Mouse (Mus musculus) R1 (cell line): Measurements from ENCODE around the gene Zfc3h1.
A peak's percentile ranks its signal among the peaks of the same experiment; 100 is the strongest.

Experiments
- DNase-seq: peaks from one replicate; pipeline ENCODE4 v3.0.0-alpha.2; 2018; ENCODE audit warnings: low read depth, low spot score

Zfc3h1 gene

DNA sequence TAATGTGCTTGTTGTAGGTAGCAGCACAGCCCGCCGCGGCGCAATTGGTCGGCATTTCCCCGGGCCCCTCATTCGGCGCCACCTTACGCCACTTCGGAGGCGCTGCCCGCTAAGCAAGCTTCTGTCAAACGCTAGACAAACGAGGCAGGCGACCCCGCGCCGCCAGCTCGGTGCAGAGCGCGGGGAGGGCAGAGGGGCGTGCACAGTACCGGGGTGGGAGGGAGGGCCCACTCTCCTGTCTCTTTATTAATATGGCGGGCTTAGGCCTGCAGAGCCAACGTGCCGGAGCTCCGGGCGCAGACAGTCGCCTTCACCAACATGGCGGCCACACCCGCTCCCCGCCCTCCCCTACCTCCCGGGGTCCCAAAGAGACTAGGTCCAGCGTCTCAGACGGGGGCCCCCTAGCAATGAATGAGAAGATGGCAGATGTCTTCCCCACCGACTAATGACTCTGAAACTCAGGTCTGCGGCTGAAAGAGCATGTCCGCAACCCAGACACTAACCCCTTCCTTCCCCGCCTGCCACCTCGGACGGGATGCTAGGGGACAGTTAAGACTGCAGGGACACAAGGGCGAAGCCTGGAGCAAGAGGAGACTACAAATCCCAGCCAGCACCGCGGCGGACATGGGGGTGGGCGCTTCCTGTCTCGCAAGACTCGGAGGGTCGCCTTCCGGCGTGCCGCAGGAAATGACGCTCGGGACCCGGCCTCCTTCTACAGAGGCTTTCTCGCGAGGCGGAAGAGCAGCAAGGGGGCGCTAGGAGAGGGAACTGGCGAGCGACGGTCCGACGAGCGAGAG, at the start of gene Zfc3h1, which contains the start of gene Thap2:
Gene Zfc3h1, plus strand, starts transcription at position 739 of the 797 bp plus-strand sequence.
Gene Thap2, minus strand, starts transcription at position 223 of the 797 bp plus-strand sequence.
- peak; percentile 99 for DNase-seq

DNA sequence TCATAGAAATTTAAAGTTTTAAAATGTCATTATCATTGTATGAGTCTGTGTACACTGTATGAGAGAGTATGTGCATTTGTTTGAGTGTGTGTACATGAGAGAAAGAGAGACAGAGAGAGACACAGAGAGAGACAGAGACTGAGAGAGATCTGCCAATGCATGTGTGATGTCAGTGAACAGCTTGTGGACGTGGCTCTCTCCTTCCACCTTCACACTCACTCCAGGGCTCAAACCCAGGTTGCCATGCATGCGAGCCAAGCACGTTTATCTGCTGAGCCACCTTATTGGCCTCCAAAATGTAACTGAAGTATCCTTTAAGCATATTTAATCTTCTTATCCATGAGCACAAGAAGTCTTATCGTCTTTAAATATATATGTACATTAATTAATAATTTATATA, 47.9 kb upstream of the Zfc3h1 start:
- no peak for DNase-seq

DNA sequence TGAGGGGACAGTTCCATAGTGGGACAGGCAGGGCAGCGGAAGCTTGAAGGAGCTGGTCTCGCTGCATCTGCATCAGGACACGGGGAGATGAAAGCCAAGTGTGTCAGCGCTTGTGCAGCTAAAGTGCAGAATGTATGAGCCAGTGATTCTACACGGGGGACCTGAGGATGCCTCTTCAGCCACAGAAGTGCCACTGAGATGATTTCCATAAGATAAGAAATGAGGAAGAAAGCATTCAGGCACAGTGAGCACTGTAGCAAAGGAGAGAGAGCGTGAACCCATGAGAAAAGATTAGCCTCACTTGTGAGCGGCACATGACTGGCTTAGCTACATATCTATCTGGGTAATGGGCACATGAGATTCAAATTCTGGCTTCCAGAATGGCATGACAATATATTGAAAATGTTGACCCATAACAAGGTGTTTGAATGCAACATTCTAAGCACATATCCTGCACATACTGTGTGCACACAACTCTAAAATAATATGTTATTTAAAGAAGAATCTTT, 44.9 kb upstream of the Zfc3h1 start:
- no peak for DNase-seq

DNA sequence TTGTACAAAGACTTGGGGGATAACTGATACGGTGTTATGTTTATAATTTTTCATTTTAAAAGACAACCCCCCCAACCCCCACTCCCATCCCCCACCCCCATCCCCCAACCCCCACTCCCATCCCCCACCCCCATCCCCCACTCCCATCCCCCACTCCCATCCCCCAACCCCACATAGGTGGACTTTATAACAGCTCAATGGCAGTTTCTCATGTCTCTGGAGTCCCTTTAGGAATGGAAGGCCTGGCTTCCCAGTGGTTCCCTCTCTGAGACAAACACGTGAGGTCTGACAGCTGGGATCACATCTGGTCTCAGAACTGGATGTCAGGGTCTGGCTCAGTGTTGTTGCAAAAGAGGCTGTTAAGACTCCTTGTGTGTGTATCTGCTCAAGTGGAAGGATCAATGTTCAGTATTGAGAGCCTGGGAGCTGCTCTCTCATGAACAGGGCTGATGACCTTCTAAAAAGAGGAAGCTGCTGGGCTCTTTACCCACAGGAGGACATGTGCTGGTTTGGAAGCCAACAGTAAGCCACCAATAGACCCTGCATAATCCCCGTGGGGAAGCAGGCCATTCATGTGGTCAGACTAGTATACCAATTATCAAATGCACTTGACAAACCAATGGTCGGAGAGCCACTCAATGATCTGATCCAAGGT, 41.9 kb upstream of the Zfc3h1 start:
- no peak for DNase-seq

DNA sequence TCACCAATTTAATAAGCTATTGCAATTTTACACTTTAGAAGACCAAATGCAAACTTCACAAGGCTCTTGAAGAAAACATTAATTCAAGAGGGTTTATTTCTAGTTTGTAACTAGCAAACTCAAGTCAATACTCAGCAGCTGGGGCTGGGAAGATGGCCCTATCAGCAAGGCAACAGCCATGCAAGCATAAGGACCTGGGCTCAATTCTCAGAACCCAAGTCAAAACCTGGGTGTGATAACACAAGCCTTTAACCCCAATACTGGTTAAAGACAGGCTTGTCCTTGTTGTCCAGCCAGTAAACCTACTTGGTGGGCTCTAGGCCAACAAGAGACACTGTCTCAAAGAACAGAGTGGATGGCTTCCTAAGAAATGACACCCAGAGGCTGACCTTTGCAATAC, 38.3 kb upstream of the Zfc3h1 start:
- no peak for DNase-seq

DNA sequence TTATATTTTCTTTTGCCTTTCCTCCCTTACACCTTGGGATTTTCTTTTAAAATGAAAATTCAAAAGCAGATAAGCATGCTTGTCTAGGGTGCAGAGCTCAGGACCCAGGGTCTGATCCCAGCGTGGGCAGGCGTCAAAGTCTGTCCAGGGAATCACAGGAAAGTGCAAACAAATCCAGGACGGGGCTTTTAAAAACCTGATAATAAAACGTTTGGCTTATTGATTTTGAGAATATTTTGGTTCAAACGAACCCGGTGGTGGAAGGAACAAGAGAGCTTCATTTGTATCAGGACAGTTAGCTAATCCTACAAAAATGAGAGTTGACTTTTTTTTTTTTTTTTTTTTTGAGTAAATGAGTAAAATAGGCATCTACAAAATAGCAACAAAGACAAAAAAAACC, 36.6 kb upstream of the Zfc3h1 start:
- DNase-seq = no peak

DNA sequence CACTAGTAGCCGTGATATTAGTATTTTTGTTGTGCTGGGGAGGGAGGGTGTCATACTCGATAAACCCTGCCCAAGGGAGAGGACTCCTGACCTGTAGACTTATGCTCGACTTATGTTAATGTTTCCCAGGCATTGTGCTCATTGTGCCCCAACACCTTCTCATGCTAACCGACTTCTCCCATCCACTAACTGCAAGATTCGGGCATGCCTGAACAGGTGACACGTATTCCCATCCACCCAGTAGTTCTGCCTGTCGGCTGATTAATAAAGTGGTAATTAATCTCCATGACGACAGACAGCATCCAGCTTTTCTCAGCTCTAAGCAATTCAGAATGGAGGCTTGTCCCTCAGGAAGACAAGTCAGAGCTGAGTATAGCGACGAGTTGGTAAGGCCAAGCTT, 35.7 kb upstream of the Zfc3h1 start:
- DNase-seq = peak; percentile 34

DNA sequence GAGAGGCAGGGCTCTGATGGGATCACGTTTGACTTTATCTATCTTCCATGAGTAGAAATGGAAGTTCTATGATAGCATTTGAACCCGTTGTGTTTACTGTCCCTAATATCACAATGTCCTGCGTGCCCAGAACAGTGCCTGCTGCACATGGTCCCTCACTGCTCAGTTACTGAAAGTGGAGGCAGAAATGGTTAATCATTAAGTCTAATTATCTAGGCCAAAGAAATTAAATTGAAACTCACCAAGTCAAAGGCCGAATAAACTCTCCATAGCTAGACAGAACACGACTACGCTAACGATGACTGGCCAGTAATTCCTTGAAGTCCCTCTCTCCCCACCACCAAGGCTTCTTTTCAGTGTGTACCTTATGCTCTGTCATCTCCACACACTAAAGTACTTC, 35.2 kb upstream of the Zfc3h1 start:
- DNase-seq = no peak

DNA sequence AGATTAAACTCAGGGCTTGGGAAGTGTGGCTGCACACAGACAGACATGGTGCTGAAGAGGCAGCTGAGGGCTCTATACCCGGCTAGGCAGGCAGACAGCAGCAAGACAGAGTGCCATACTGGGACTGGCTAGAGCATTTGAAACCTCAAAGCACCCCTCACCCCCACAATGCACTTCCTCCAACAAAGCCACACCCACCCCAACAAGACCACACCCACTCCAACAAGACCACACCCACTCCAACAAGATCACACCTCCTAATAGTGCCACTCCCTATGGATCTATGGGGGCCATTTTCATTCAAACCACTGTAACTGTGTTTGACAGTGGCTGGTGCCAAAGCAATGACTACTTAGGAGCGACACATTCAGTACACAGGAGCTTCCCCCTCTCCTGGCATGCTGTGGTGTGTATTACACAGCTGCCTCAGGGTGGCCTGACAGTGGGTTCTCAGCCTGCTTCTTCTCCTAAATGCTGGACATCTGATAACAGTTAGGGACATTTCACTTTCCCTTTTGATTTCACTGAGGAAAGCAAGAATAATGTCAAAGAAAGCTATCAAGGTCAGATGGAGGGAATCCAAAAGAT, 33.9 kb upstream of the Zfc3h1 start:
- peak; percentile 78 for DNase-seq

DNA sequence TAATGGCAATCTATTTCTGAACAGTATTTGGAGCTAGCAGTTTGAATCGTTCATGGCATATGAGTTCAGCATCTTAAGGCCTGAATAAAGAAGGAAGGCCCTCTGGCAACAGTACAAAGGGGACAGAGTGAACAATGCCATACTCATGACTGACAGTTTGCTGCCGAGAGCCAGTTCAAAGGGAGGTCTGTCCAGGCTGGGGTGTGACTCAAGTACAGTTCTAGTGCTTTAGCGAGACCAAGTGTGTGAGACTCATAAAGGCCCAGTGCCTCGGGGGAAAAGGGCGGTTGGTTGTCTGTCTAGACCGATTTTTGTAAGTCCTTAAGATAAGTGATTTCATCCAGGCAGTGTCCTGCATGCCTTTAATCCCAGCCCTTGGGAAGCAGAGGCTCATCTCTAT, 30.2 kb upstream of the Zfc3h1 start:
- peak; percentile 29 for DNase-seq

DNA sequence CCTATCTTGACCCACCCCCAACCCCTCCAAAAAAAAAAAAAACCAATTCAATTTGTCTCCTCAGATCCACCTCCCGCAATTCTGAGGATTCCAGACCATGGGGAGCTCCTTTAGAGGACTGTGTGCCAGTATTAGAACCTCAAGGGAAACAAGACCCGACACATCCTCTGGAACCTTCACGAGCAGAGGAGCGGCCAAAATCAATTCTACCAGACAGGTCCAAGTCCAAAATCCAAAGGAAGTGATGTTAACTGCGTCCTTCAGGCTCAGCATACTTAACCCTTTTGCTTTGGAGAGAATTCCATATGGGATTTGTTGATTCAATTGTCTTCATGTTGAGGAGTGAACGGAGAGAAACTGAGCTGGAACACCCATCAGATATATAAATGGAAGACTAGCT, 29.7 kb upstream of the Zfc3h1 start:
- no peak for DNase-seq

DNA sequence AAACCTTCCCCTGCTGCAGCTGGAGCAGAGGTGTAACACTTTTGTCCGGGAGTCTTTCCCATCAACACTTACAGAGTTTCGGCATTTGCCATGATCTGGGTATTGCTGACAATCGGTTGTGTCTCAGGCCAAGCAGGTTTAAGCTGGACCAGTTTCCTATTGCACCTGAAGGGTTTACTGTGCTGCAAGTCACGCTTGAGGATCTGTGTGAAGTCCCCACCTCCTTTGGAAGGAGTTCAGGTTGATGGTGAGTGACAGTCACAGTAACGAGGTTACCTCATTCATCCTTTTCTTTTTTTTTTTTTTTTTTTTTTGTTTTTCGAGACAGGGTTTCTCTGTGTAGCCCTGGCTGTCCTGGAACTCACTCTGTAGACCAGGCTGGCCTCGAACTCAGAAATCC, 28.7 kb upstream of the Zfc3h1 start:
- no peak for DNase-seq

DNA sequence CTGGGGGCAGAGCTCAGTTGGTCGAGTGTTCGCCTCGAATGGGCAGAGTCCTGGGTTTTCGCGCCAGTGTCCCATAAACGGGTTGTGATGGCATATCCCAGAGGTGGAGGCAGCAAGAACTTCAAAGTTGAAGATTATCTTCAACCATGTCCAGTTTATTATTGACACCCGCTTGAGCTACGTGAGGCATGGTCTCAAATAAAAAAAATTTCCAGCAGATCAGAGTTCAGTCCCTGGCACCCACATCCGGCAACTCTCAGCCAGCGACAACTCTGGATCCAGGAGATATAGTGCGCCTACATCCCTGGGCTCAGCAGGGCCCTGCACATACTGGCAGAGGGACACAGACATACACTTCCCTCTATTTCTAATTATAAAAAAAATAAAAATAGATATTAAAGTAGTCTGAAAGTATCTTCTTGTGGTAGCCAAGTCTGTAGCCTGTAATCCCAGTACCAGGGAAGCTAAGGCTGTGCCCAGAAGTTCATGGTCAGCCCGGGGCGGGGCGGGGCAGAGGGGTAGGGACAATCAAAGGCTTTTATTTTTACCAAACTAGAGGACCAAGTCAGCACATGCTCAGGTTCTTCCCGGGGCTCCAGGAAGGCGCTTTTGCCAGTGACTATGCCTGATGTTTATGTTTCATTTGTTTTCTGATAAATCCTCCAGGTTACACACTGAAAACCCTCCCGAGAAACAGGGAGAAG, 26.4 kb upstream of the Zfc3h1 start:
- DNase-seq = peak; percentile 25

DNA sequence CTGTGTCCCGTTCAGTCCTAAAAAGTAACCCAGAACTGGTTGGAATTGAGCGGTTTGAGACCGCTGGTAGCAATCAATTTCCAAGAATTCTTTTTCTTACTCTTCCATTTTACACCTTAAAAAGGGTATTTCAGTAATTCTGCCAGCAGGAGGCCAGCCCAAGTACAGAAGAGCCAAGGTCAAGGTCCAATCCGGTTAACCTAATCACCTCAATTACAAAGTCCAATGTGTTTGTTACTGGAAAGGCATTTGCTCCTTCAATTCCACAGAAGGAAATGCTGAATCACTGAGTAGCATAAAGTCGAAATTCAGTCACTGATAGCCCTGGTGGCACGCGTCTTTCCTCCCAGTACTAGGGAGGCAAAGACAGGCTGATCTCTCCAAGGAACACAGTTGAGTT, 25.7 kb upstream of the Zfc3h1 start:
- peak; percentile 80 for DNase-seq

DNA sequence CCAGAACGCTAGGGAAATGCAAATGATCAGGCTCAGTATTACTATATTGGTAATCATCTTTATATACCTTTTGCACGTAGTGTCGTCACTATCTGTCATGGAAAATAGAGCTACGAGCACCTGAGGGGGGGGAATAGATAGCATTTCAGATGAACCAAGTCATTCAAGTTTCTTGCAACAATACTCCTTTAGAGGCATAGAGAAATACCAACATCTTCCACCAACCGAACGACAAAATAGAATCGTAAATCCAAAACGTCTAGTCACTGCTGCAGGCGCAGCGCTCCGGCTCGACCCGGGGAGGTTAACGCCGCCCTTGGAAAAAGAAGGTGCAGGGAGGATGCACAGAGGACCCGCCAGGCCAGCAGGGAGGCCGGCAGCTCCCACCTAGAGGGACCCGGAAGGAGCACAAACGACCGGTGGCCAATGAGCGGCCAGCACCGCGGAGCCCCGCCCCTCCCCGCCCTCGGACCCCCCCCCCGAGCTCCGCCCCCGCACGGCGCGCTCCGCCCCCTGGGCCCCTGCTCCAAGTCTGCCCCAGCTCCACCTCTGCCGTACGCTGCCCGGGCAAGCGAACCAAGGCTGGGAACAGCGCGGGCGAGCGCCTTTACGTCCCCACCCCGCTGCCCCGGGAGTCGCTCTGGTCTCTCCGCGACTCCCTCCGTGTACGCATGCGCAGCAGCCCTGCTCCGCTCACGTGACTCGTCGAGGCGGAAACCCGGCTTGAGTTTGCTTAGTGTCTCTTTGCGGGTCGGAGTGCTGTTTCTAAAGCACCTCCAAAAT, 22.7 kb upstream of the Zfc3h1 start, which contains the start of gene Tmem19:
Gene Tmem19, minus strand, starts transcription at position 662 of the 783 bp plus-strand sequence.
- peak; percentile 97 for DNase-seq

DNA sequence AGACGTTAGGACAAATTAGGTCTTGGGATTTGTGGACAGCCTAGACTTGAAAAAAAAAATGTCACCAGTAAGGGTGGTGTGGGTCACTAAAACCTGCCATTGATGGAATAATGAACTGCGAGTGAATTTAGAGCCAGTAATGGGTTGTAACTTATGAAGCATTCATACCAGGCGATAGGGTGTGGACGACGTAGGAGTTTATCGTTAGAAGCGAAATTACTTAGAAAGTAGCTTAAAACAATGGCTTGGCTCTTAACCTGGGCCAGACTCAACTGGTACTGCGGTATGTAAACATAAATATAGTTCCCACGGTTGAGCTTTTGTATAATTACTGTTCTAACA, 22.2 kb upstream of the Zfc3h1 start:
- DNase-seq = no peak

DNA sequence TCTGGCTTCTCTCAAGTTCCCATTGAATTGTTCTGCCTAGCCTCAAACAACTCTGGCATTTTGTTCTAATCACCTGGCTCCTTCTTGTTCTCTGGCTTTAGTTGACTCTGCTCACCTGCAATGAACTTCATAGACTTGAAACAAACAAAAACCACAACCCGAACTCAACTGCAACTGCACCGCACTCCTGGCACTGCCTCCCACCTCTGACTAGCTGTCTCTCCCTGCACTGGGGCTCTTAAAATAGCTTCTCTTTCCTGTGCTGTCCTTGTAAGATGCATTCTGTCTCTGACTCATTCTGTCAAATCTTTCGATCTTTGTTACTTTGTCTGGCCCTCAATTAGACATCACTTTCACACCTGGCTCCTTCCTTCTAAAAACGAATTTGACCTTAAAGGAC, 21.6 kb upstream of the Zfc3h1 start:
- no peak for DNase-seq

DNA sequence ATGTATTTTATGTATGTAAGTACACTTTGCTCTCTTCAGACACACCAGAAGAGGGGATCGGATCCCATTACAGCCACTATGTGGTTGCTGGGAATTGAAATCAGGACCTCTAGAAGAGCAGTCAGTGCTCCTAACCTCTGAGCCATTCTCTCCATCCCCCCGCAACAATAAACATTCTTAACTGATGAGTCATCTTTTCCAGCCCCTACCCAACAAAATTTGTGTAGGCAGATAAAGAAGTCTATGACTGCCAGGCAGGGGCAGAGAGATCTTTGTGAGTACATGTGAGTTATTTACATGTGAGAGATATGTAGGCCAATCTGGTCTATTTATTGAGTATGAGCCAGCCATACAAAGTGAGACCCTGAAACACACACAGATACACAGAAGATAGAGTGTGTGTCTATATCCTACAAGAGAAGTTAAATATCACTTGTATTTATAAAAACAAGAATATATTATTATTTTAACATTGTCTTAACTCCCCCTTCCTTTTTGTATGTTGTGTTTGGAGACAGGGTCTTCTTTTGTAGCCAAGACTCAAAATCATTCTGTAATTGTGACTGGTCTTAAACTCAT, 3.2 kb upstream of the Zfc3h1 start:
- peak; percentile 44 for DNase-seq

DNA sequence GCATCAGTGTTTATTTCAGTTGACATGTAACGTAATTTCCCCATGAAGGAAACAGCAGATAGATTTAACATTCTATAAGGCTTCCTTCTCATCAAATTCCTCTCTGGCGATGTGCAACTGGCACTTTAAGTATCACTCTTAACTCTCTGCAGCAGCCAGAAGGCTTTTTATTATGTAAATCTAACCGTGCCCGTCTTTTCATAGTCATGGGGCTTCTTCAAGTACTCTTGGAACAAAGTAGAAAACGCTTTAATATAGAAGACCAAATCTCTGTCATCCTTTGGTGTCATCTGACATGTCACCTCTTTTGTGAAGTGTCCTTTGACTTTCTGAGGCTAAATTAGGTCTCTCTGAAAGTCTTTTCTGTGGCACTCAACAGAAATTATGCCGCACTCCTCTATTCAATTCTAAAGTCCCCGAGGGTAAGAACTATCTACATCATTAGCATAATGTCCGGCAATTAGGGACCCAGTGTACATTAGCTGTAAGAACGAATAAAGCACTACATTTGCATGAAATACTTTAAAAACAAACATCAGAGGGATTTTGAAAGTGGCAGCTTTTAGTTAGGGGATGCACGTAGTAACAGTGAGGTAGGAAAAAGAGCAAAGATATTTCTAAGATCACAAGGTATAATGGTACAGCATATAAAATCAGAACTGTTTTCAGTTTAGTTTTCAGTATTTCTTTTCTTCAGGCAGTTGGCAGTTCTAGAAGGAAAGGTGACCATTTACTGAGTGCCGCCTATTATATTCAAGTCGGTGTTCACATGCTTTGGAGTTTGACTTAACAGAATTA, 1.7 kb upstream of the Zfc3h1 start:
- DNase-seq = peak; percentile 69

DNA sequence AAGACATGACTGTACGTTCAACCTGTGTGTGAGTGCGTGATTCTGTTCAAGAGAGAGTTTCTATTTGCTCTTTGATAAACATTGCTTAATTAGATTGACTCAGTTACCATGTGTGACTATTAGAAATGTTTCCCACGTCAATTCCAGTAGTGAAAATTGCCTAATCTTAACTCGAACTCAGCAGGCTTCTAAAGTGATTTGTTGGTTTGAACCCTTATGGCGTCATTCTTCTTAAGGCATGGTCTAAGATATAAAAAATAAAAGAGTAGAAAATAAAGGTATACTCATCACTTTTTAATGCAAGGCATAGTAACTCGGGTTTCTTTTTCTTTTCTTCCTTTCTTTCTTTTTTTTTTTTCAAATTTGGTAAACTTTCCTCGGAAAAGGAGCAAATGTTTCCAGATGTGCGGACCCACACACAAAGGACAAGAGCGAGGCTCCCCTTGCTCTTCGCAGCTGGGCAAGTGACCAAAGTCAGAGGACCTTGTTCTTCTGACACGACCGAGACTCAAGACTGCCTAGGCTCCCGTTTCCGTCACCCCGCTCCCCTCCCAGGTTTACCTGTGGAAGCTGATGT, 1.0 kb upstream of the Zfc3h1 start:
- no peak for DNase-seq
